Mouse (Mus musculus): ENCODE results near the gene Rps5.
"Not testable (repeated sequence)": the region's sequence is repeated elsewhere in the genome, so short reads cannot be mapped to it uniquely, and the experiment has no call there.

Rps5 gene

DNA sequence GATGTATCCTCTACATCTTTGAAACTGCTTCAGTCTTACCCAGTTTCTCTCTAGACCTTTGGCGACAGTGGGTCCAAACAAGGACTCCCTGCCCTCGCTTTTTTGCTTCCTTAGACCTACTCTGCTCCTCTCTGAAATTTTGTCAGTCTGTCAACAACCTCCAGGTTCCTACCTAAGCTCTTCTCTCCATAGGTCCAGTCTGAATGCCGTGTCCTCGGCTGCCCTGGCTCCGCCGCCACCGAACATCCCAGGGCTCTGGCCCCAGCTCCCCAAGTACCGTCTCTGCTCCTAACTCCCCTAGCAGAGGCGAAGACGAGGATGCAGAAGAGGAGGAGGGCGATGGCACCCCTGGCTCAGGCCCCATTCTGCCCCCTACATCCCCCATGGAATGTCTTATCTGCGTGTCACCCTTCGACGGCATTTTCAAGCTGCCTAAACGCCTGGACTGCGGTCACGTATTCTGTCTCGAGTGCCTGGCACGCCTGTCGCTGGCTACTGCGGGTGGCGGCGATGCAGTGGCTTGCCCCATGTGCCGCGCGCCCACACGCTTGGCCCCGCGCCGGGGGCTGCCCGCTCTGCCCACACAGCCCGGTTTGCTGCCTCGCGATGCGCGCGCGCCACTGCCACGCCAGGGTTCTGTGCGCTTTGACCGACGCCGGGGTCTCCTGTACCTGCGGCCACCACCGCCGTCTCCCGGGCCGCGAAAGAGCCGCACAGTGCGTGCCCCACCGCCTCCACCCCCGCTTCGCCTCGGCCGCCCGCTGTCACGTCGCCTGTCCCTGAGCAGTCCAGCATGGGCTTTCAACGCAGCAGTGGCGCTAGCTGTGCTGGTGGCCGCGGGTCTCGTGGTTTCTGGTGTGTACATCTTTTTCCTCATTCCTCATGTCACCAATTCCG lies 5.9 kb downstream of the Rps5 start:
- DNase-seq (ENCODE audit: low spot score) = no peak

DNA sequence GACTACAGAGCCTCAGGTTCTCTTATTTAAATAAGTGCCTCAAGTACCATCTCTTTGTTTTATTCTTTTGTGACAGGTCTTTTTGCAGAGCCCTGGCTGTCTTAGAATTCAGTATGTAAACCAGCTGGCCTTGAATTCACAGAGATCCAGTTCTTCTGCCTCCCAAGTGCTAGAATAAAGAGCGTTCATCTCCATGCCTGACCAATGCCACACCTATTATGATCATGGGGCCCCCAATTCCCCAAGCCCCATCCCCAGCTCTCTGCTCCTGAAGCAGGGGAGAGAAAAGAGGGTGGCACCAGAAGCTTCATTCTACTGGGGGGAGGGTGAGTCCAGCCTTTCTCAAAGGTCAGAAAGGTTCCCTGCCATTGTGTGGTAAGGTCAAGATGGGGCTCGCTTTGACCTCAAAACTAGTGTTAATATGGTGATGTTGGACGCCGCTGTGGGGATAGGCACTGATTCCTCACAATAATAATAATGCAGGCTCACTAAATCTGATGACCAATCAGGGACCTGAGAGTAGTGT lies 11.6 kb downstream of the Rps5 start:
- no peak for DNase-seq (ENCODE audit: low spot score)

DNA sequence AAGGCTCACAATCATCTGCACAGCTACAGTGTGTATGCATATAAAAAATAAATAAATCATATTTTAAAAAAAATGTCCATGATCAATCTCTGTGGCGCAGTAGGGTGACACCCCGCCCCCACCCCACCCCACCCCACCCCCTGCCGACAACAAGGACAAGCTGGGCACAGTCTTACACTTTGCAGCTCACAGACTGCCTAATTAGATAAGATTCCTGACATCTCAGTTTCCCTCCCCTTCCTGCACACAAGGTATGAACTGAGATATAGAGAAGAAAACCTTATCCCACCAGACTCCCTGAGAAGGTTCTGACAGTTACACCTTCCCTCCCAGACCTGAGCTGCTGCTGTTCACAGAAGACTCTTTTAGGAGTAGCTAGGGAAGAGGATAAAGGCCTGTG lies 12.7 kb downstream of the Rps5 start:
- DNase-seq (ENCODE audit: low spot score) = no peak

DNA sequence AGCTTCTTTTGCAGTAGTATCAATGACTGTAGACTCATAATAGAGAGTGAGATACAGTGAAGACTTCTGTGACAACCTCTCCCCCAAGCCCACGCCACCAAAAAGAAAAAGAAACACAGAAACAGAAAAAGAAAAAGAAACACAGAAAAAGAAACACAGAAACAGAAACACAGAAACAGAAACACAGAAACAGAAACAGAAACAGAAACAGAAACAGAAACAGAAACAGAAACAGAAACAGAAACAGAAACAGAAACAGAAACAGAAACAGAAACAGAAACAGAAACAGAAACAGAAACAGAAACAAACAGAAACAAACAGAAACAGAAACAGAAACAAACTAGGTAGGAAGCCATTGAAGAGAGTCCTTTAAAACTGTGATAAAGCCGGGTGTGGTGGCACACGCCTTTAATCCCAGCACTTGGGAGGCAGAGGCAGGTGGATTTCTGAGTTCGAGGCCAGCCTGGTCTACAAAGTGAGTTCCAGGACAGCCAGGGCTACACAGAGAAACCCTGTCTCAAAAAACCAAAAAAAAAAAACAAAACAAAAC lies 15.2 kb downstream of the Rps5 start:
- not testable (repeated sequence) for DNase-seq (ENCODE audit: low spot score)

DNA sequence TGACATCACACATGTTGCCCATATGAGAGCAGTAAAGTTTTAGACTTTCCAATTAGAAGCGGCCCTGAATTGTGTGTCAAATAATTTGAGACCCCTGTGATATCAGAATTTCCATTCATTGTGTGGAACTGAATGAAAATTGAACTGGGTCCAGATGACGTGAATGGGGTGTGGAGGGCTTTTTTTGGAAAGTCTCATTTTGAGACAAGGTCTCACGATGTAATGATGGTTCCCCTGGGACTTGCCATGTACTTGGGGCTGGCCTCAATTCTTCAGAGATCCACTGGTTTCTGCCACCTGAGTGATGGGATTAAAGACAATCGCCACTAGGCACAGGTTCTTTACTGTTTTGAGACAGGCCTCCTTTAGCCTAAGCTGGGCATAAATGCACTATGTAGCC lies 18.5 kb downstream of the Rps5 start:
- DNase-seq (ENCODE audit: low spot score) = no peak

DNA sequence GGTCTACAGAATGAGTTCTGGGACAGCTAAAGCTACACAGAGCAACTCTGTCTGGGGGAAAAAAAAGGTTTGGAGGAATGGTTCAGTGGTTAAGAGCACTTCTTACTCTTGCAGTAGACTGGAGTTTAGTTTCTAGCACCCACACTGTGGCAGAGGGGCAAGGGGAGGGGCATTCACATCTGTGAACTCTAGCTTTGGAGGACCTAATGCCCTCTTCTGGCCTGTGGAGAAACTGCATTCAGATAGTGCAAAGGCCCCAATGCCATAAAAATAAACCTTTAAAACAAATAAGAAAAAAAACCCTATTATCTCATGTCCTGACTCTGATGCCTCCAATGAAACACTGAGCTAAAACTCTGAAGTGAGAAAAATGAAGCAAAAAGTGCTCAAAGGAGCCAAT lies 21.4 kb downstream of the Rps5 start:
- no peak for DNase-seq (ENCODE audit: low spot score)

DNA sequence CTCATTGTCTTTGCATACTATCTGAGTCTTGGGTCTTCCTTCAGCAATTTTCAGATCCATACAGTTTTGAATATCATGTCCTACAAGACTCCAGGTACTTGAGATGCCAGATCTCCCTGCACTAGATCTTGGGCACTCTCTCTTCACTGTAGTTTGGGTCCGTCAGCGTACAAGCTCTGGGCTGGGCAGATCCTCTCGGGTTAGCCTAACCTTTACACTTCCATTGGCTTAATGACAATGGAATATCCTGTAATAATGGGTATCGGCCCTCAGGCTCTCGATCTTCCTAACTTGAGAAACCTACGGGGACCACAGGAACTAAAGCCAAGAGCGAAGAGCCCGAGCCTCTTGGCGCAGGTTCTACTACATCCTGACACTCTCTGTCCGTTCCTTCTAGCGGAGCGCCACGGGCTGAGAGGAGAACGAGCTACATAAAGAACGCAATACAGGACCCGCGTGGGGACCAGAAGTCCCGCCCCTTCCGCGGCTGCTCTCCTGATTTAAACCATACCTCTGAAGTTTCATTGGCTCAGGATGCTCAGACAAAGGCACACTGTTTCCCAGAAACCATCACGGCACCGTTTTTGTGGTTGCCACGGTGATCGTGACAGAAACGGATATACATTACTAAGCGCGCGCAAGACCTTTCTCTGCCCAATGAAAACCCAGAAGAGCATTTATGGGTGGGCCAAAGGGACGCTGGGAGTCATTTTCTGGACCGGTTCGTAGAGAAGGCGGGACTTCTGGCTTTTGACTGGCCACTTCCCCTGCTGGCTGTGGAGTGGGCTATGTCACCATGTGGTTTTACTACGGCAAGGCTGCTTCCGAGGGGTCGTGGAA lies 27.2 kb downstream of the Rps5 start:
- DNase-seq (ENCODE audit: low spot score) = peak; percentile 98

DNA sequence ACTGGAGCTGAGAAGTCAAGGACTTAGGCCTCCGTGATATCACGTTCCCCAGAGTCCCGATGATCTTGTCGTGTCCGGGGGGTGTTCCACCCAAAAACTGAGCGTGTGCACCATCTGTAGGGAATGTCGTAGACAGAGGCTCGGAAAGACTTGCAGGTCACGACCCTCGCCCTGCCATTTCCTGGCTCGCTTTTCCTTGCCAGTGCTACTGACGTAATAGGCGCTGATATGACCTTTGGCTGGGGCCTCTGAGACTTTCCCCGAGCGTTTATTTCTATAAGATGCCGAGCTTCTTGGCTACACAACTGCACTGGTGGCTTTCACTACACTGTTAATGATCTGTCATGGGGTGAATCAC lies 27.8 kb downstream of the Rps5 start:
- no peak for DNase-seq (ENCODE audit: low spot score)

DNA sequence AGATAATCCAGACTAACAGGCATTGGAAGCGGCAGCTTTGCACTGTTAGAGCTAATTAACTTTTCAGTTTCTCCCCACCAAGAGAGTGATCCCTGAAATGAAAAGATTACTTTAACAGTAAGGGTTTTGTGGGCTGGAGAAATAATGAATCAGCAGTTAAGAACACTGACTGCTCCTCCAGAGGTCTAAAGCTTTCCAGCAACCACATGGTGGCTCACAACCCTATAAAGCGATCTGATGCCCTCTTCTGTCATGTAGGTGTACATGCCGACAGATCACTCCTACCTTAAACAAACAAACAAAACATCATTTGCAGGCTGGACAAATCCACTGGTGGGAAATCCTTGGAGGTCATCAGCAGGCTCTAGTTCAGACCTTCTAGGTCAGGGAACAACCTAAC lies 32.8 kb downstream of the Rps5 start:
- no peak for DNase-seq (ENCODE audit: low spot score)

DNA sequence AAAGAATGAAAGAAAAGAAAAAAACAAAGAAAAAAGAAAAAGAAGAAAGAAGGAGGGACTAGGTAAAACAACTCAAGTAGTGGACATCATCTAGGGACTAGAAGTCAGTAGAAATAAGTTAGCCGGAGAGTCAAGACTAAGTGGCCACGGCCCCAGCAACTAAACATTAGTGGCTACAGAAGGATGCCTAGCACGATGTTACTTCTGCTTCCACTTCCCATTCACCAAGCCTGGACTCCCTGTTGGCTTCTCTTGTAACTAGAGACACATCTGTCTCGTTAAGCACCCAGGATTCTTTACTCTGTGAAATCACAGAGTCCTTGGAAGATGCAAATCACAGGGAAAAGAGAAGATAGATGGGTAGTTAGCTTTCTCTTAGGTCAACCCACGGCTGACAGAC lies 35.4 kb downstream of the Rps5 start:
- no peak for DNase-seq (ENCODE audit: low spot score)

DNA sequence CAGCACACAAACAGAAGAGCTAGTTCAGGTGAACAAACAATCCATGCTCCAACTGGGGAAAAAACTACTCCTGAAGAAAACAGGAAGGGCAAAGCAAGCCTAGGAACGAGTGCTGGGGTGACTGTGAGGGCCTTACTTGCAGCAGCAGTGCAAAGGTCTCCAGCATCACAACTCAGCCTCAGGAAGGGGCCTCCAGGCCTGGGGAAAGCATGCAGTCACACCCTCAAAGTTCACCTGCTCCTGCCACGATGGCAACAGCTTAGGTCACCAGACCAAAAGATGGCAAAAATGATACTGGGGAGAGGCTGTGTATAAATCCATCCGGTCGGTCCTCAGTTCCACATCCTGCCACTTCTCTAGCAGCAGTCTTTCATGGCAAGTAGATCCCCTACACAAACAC lies 36.9 kb downstream of the Rps5 start:
- DNase-seq (ENCODE audit: low spot score) = no peak

DNA sequence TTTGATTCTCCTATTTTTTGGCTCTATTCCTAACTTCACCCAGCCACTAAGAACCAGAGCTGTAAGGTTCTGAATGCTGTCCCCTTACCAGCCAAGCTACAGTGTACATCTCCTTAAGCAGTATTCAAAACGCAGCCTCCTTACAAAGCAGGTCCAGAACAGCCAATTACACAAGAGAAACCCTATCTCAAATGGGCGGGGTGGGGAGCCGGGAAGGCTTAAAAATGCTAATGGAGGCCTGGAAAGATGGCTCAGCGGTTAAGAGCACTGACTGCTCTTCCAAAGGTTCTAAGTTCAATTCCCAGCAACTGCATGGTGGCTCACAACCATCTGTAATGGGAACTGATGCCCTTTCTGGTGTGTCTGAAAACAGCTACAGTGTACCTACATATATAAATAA lies 37.6 kb downstream of the Rps5 start:
- DNase-seq (ENCODE audit: low spot score) = no peak

DNA sequence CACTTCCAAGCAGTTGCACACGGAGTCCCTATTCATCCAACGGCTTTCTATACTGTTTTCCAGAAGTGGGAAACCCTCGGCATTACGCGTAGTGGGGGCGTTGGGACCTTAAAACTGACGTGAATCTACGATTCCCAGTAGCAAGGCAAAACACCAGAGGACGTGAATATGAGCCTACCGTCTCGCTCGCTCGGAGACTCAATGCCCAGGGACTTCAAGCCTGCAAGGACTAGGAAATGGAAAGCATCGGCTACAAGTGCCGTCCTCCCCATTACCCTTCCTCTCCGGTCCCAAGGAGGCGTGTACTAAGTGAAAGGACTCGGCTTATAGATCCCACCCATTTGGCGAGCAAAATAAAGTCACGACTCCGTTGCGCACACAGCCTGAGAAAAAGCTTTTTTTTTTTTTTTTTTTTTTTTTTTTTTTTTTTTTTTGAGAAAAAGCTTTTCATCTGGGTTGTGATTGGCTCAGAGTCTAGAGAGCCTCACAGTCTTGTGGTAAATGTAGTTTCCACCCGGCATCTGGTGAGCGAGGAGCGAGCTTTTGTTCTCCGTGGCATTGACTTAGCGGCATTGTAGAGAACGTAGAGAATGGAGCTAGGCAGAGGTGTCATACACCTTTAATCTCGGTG lies 39.5 kb downstream of the Rps5 start:
- no peak for DNase-seq (ENCODE audit: low spot score)

DNA sequence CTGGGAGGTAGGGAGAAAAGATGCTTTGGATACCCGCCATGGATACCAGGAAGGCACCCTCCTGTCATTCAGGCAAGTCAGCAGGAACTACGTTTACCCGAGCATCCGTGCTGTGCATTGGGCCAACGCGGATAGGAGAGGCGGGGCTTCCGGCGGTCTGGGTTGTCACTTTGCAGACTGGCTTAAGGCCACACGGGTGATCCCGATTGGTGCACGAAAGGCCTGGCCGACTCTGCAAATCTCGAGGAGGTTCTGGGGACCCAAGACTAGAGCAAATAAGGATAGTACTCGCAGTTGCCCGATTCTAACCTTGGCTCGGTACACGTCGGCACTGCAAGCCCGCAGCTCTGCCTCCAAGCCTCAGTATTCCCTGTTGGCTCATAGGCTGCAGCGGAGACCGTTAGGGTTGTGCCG lies 43.6 kb downstream of the Rps5 start, which contains the start of gene Zfp324:
TSS of gene Zfp324 (plus strand) at position 161 of the 414 bp plus-strand sequence.
- DNase-seq (ENCODE audit: low spot score) = peak; percentile 86

DNA sequence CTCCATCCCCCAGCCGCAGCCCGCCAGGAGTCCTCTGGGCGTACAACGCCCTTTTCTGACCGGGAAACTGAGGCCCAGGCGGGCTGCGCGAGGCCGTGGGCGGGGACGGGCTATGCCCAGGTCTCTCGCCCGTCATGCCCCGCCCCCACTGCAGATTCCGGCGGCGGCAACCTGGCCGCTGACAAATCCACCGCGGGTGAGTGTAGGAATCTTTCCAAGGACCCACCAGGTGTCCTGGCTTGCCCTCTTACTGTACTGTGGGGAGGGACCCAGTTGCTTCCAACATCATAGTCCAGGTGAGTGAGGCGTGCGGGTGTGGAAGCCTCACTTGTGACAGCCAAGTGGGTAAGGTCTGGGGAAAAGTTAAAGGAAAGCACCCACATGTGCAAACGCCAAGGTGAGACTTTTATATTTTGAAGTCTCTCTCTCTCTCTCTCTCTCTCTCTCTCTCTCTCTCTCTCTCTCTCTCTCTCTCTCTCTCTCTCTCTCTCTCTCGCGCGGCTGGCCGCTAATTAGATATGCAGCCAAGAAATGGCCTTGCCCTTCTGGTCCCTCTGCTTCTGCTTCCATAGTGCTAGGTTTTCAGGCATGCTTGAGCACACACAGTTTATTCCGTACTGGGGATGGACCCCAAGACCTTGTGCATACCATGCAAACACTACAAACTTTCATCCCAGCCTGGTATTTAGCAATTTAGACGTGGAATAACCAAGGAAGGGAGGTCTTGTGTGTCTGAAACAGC lies 44.2 kb downstream of the Rps5 start:
- no peak for DNase-seq (ENCODE audit: low spot score)

DNA sequence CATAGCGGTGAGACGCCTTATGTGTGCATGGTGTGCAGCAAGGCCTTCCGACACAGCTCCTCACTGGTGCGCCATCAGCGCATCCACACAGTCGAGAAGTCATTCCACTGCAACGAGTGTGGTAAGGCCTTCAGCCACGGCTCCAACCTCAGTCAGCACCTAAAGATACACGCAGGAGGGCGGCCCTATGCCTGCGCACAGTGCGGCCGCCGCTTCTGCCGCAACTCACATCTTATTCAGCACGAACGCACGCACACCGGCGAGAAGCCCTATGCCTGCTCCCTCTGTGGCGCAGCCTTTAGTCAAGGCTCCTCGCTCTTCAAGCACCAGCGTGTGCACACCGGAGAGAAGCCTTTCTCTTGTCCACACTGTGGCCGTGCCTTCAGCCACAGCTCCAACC lies 48.8 kb downstream of the Rps5 start:
- no peak for DNase-seq (ENCODE audit: low spot score)
